Mouse (Mus musculus) midbrain, postnatal 0 days (tissue): Measurements from ENCODE around the gene Nebl. TPM values are rescaled to one million over a fixed set of nuclear protein-coding genes. Genes with fewer than 3 reads are reported as not detected.

Experiments used
- ATAC-seq: fragments of 200-750 bp; cut with Nextera tagmentation; 2 replicates; pipeline ENCODE4 v1.8.0; 2017; ENCODE audit warnings: moderate number of reproducible peaks, mild to moderate bottlenecking, moderate TSS enrichment, moderate library complexity; ENCODE audit not compliant: low FRiP score
- DNase-seq: peaks from one replicate; pipeline ENCODE4 v3.0.0-alpha.2; 2015; ENCODE audit warnings: low spot score
- H3K27ac ChIP-seq: fragments of 300-500 bp; sonication (generic); 2 replicates; pipeline ENCODE4 v1.5.1; 2014; ENCODE audit warnings: low read depth, mild to moderate bottlenecking, low read length, mixed read lengths
- H3K27me3 ChIP-seq: fragments of 300-500 bp; sonication (generic); 2 replicates; pipeline ENCODE4 v1.6.1; 2014; ENCODE audit warnings: low read length, control low read depth, mixed read lengths; ENCODE audit not compliant: insufficient read depth
- H3K36me3 ChIP-seq: fragments of 300-500 bp; sonication (generic); 2 replicates; pipeline ENCODE4 v1.6.1; 2014; ENCODE audit warnings: low read length, control low read depth, mixed read lengths; ENCODE audit not compliant: insufficient read depth
- H3K4me1 ChIP-seq: fragments of 300-500 bp; sonication (generic); 2 replicates; pipeline ENCODE4 v1.6.1; 2014; ENCODE audit warnings: mild to moderate bottlenecking, control low read depth, antibody characterized with exemption, low read length, mixed read lengths; ENCODE audit not compliant: insufficient read depth
- H3K4me2 ChIP-seq: fragments of 300-500 bp; sonication (generic); 2 replicates; pipeline ENCODE4 v1.6.1; 2014; ENCODE audit warnings: low read depth, mild to moderate bottlenecking, low read length, mixed read lengths; ENCODE audit not compliant: poor library complexity, severe bottlenecking
- H3K4me3 ChIP-seq: fragments of 300-500 bp; sonication (generic); 2 replicates; pipeline ENCODE4 v1.5.1; 2014; ENCODE audit warnings: low read depth, mild to moderate bottlenecking, low read length, moderate library complexity
- H3K9ac ChIP-seq: fragments of 300-500 bp; sonication (generic); replicated peaks from 2 replicates; pipeline ENCODE4 v1.6.1; 2014; ENCODE audit warnings: mild to moderate bottlenecking, low read length, moderate library complexity, mixed read lengths; ENCODE audit not compliant: poor library complexity, severe bottlenecking
- H3K9me3 ChIP-seq: fragments of 300-500 bp; sonication (generic); 2 replicates; pipeline ENCODE4 v1.6.1; 2016; ENCODE audit warnings: low read length, control low read depth
- CTCF ChIP-seq: IDR thresholded peaks from 2 replicates; pipeline ENCODE4 v1.5.1; 2016; ENCODE audit warnings: antibody characterized with exemption, mild to moderate bottlenecking
- WGBS: fragments of 180-500 bp; shearing (Covaris S2); extraction: QIAGEN DNeasy Blood & Tissue Kit; methylation state at CpG from one replicate; pipeline ENCODE4 v1.1.7; 2014; 5-methylcytosine and 5-hydroxymethylcytosine counted together
- polyA plus RNA-seq: library from polyadenylated mRNA; unstranded; fragments of >200 nt; fragmentation: Nextera tagmentation; extraction: Ambion mirVana; gene quantifications from 2 replicates; pipeline ENCODE4 v1.2.1, GENCODE M21; 2015
- total RNA-seq: library from RNA; depleted of rRNA; stranded (reverse); fragments of >200 nt; gene quantifications from 2 replicates; pipeline ENCODE4 v1.2.3, GENCODE M21; 2014

The Nebl gene
- total and polyA plus RNA-seq, 2 experiments from 2014 or later: 11.7 to 24.0 TPM

- 48% methylated on average over 5 of the region's 5 CpGs for WGBS
- no peak for ATAC-seq
- Histone ChIP-seq H3K4me3 (no peak overlapping the region), H3K9me3 (no peaks in the 10 kb centered on the region), H3K36me3 (no peaks in the 10 kb centered on the region; the same call in 1 of the 2 replicates), H3K4me1 (0 out of 2 replicates have a peak, but pooled peaks cover 5% of the 10 kb centered on the region), H3K9ac (no peak overlapping the region), H3K27ac (no peak overlapping the region), H3K27me3 (0 out of 2 replicates have a peak, but pooled peaks cover 4% of the 10 kb centered on the region), H3K4me2 (no peak overlapping the region; the same call in 1 of the 2 replicates)
- no peak for DNase-seq
- TF ChIP-seq CTCF: no peak
Measured at GRCm38 (mm10) chr2:17724405-17724804, 6.9 kb downstream of the Nebl start.

DNA sequence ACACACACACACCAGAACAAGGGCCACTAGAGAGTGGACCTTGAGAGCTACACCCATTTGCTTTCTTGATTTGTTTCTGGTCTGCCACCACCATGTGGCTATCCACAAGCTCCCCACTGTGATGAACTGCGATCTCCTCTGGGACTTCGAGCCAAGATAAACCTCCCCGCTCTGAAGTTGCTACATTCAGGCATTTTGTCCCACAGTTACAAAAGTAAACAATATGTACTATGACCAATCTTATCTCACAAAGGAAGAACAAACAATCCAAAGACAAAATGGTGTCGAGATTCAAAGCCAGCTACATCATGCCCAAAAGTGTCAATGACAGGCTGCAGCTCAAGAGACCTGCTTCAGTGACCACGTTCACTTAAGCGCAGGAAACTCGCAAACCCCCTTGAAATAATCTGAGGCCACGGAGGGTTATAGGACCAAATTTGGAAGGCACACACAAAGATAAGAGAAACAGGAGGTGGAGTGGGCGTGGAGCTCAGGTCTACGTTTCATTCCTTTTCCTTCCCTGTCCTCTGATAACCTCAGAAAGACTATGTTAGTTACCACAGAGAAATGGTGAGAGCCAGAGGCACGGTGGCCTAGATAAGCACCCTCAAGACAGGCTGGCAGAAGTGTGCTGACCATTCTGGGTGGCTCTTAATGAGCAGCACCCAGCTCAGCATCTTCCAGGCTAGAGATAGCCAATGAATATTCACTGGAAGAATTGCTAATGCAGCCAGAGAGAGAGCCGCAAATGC, 7.8 kb downstream of the Nebl start:
- H3K4me3 ChIP-seq: no peak overlapping the region
- TF ChIP-seq CTCF: no peak

DNA sequence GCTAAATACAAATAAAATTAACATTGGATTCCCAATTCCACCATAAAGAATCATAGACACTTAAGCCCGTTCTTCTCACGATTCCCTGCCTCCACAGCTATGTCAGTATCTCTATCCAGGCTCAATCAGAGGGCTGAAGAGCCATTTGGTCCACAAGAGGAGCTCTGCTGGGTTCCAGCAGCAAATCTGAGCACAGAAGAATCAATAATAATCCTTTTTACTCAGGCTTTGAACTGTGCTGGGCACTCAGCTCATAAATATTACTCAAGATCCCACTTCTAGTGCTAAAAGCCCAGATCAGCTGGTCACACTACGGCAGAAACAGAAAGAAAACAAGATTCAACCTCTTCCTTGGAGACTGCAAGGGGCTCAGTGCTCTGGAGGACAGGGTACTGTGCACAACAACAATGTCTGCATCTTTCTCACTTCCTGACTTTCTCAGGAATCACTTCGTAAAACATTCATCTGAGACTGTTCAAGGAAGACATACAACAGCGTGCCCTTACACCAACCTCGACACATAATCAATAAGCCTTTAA, 10.0 kb downstream of the Nebl start:
- 0 out of 2 replicates have a peak, but pooled peaks cover 5% of the 10 kb centered on the region for H3K4me1 ChIP-seq
- H3K9ac ChIP-seq: no peak overlapping the region
- ATAC-seq: no peak
- 52% methylated on average over 6 of the region's 6 CpGs for WGBS
- H3K9me3 ChIP-seq: no peaks in the 10 kb centered on the region
- H3K36me3 ChIP-seq: no peaks in the 10 kb centered on the region
- H3K27ac ChIP-seq: no peak overlapping the region
- H3K4me2 ChIP-seq: no peak overlapping the region
- no peaks in the 10 kb centered on the region for H3K27me3 ChIP-seq
- DNase-seq: no peak
- TF ChIP-seq CTCF: no peak
- no peak overlapping the region for H3K4me3 ChIP-seq

More for the DNA sequence above, 7.8 kb downstream of the Nebl start:
- WGBS: 76% methylated on average over 12 of the region's 12 CpGs
- Histone ChIP-seq H3K4me2 (no peak overlapping the region), H3K27ac (no peak overlapping the region), H3K36me3 (no peaks in the 10 kb centered on the region; the same call in 1 of the 2 replicates), H3K9ac (no peak overlapping the region), H3K9me3 (no peaks in the 10 kb centered on the region), H3K27me3 (0 out of 2 replicates have a peak, but pooled peaks cover 4% of the 10 kb centered on the region), H3K4me1 (0 out of 2 replicates have a peak, but pooled peaks cover 5% of the 10 kb centered on the region)
- DNase-seq: no peak
- ATAC-seq: no peak

DNA sequence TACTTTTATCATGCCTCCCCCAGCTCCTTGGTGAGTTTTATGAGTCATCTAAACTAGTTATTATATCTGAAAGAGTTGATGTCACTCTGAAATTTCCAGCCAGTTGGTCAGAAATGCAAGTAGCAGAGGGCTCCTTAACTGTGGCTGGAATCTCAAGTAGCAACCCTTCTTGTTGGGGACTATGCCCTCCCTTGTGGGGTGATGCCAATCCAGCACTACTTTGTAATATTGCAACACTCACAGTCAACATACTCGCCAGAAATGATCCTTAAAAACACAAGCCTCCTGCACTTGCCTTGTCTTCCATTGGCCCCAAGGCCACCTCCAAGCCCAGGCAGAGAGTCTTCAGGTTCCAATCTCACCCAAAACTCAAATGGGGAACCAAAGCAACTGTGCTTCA, 13.0 kb downstream of the Nebl start:
- TF ChIP-seq CTCF: no peak
- no peak for ATAC-seq

DNA sequence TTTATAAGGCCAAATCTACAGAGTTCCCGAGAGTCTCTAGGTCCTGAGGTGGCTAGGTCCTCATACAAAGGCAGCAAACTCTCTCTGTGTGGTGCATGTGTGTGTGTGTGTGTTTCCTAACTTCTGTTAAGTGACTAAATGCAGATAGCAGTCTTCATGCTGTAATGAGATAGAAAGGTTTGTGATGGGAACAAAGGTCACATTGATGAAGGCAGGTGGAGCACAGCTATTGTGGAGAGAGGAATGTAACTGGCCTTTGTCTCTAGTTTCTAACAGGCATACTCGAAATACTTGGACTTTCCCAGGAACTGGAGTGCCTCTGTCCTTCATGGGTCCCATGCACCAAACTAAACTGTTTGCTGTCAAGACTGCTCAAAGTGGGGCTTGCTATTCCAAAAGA, 14.1 kb downstream of the Nebl start:
- no peak for ATAC-seq

More for the DNA sequence above, 13.0 kb downstream of the Nebl start:
- Histone ChIP-seq H3K27me3 (no peaks in the 10 kb centered on the region), H3K36me3 (no peaks in the 10 kb centered on the region), H3K9me3 (no peaks in the 10 kb centered on the region), H3K4me3 (no peak overlapping the region), H3K9ac (no peak overlapping the region), H3K4me1 (0 out of 2 replicates have a peak, but pooled peaks cover 5% of the 10 kb centered on the region), H3K4me2 (no peak overlapping the region), H3K27ac (no peak overlapping the region)
- no peak for DNase-seq
- 90% methylated on average over 1 of the region's 1 CpGs for WGBS

GRCm38 (mm10) chr2:17715149-17715767, 16.0 kb downstream of the Nebl start:
- no peaks in the 10 kb centered on the region for H3K36me3 ChIP-seq
- DNase-seq (no peak), ATAC-seq (no peak)
- 81% methylated on average over 9 of the region's 9 CpGs for WGBS
- H3K27me3 ChIP-seq: no peaks in the 10 kb centered on the region
- no peak overlapping the region for H3K4me3 ChIP-seq
- H3K4me2 ChIP-seq: no peak overlapping the region
- H3K4me1 ChIP-seq: no peaks in the 10 kb centered on the region
- no peak for TF ChIP-seq CTCF
- no peak overlapping the region for H3K9ac ChIP-seq
- H3K9me3 ChIP-seq: no peaks in the 10 kb centered on the region
- no peak overlapping the region for H3K27ac ChIP-seq

More for the DNA sequence above, 14.1 kb downstream of the Nebl start:
- whole genome bisulfite sequencing: 53% methylated on average over 2 of the region's 2 CpGs
- Histone ChIP-seq H3K27me3 (no peaks in the 10 kb centered on the region), H3K4me3 (no peak overlapping the region), H3K4me1 (0 out of 2 replicates have a peak, but pooled peaks cover 5% of the 10 kb centered on the region), H3K9me3 (no peaks in the 10 kb centered on the region), H3K9ac (no peak overlapping the region), H3K36me3 (no peaks in the 10 kb centered on the region), H3K4me2 (no peak overlapping the region), H3K27ac (no peak overlapping the region)
- TF ChIP-seq CTCF: no peak
- no peak for DNase-seq
